Mouse (Mus musculus): ENCODE measurements at regions not wholly inside any gene's neighbourhood (a gene's known extent, or its start where the extent isn't known, plus 50 kb on each side); places are given as distances from the start of the nearest gene placed in this dataset.

GRCm38 (mm10) chr3:40002838-40003237, 528.2 kb upstream of the Intu start:
- DNase-seq (ENCODE audit: low read depth, low spot score) (no peak), ATAC-seq (no peak)
- POLR2A ChIA-PET, result no interaction called here
- CTCF ChIA-PET, result no interaction called here
- TF ChIP-seq CTCF (IDR thresholded peaks at IDR 0.05), result no peak
- in situ Hi-C loops (cut with MboI; ENCODE audit: low pct_unique_long_range_greater_than_20kb), result loop anchor here (5.0 kb wide), 1 partner anchor 1116 kb away; the partner anchor contains the start of gene Fat4
- H3K27me3 ChIP-seq, result no peaks in the 10 kb centered on the region

GRCm38 (mm10) chr3:40010051-40010450, 521.0 kb upstream of the Intu start:
- ChIA-PET POLR2A (no interaction called here), CTCF (interaction anchor here (0.7 to 2.5 kb wide), 2 partner anchors 9 to 10 kb away, joined by 3 to 9 read pairs; no protein-coding TSS in a partner anchor)

GRCm38 (mm10) chr3:40021682-40022081, 509.4 kb upstream of the Intu start:
- DNase-seq (ENCODE audit: low read depth, low spot score) (no peak), ATAC-seq (no peak)
- ChIA-PET CTCF (interaction anchor here (0.6 to 1.4 kb wide), 4 partner anchors 9 to 26 kb away, joined by 3 to 4 read pairs (median 3); no protein-coding TSS in a partner anchor), POLR2A (no interaction called here)
- TF ChIP-seq CTCF (IDR thresholded peaks at IDR 0.05), result no peak
- peaks cover 3% of the 10 kb centered on the region for H3K27me3 ChIP-seq
- in situ Hi-C loops (cut with MboI; ENCODE audit: low pct_unique_long_range_greater_than_20kb), result no loop called here

More at GRCm38 (mm10) chr3:40010051-40010450, 521.0 kb upstream of the Intu start:
- DNase-seq (ENCODE audit: low read depth, low spot score), result no peak
- H3K27me3 ChIP-seq, result peaks cover 4% of the 10 kb centered on the region
- in situ Hi-C loops (cut with MboI; ENCODE audit: low pct_unique_long_range_greater_than_20kb), result no loop called here
- ATAC-seq, result no peak
- no peak for TF ChIP-seq CTCF (IDR thresholded peaks at IDR 0.05)

GRCm38 (mm10) chr3:40027713-40028112, 503.4 kb upstream of the Intu start:
- TF ChIP-seq CTCF (IDR thresholded peaks at IDR 0.05), result no peak
- ChIA-PET POLR2A (interaction anchor here (0.9 kb wide), 1 partner anchor 30 kb away, joined by 3 read pairs; no protein-coding TSS in a partner anchor), CTCF (no interaction called here)
- ATAC-seq (no peak), DNase-seq (ENCODE audit: low read depth, low spot score) (no peak)
- H3K27me3 ChIP-seq, result peaks cover 3% of the 10 kb centered on the region
- in situ Hi-C loops (cut with MboI; ENCODE audit: low pct_unique_long_range_greater_than_20kb), result no loop called here

- no peaks in the 10 kb centered on the region for H3K27me3 ChIP-seq
- no peak for DNase-seq (ENCODE audit: low read depth, low spot score)
- TF ChIP-seq CTCF (IDR thresholded peaks at IDR 0.05), result no peak
- POLR2A ChIA-PET, result no interaction called here
- CTCF ChIA-PET, result no interaction called here
- ATAC-seq, result no peak
- in situ Hi-C loops (cut with MboI; ENCODE audit: low pct_unique_long_range_greater_than_20kb), result no loop called here
These were observed 494.9 kb upstream of the Intu start for GRCm38 (mm10) chr3:40036177-40036576.

GRCm38 (mm10) chr3:40049721-40050120, 481.4 kb upstream of the Intu start:
- TF ChIP-seq CTCF (IDR thresholded peaks at IDR 0.05), result no peak
- no peak for DNase-seq (ENCODE audit: low read depth, low spot score)
- H3K27me3 ChIP-seq, result no peaks in the 10 kb centered on the region
- no peak for ATAC-seq
- CTCF ChIA-PET, result interaction anchor here (1.1 to 1.3 kb wide), 2 partner anchors 21 to 24 kb away, joined by 3 read pairs; no protein-coding TSS in a partner anchor
- in situ Hi-C loops (cut with MboI; ENCODE audit: low pct_unique_long_range_greater_than_20kb), result no loop called here
- POLR2A ChIA-PET, result no interaction called here

- no peak for TF ChIP-seq CTCF (IDR thresholded peaks at IDR 0.05)
- DNase-seq (ENCODE audit: low read depth, low spot score) (no peak), ATAC-seq (no peak)
- ChIA-PET POLR2A (no interaction called here), CTCF (no interaction called here)
- in situ Hi-C loops (cut with MboI; ENCODE audit: low pct_unique_long_range_greater_than_20kb), result no loop called here
- no peaks in the 10 kb centered on the region for H3K27me3 ChIP-seq
These were observed 472.8 kb upstream of the Intu start for GRCm38 (mm10) chr3:40058281-40058680.

- TF ChIP-seq CTCF (IDR thresholded peaks at IDR 0.05), result no peak
- DNase-seq (ENCODE audit: low read depth, low spot score) (no peak), ATAC-seq (peak; percentile 23)
- H3K27me3 ChIP-seq, result no peaks in the 10 kb centered on the region
- CTCF ChIA-PET, result interaction anchor here (1.0 to 1.4 kb wide), 2 partner anchors 12 to 95 kb away, joined by 3 to 4 read pairs; no protein-coding TSS in a partner anchor
- POLR2A ChIA-PET, result no interaction called here
- in situ Hi-C loops (cut with MboI; ENCODE audit: low pct_unique_long_range_greater_than_20kb), result no loop called here
These were observed 472.2 kb upstream of the Intu start for GRCm38 (mm10) chr3:40058719-40059420.

- no peak for DNase-seq (ENCODE audit: low read depth, low spot score)
- no peak for ATAC-seq
- in situ Hi-C loops (cut with MboI; ENCODE audit: low pct_unique_long_range_greater_than_20kb), result no loop called here
- ChIA-PET CTCF (interaction anchor here (1.6 kb wide), 1 partner anchor 23 kb away, joined by 4 read pairs; no protein-coding TSS in a partner anchor), POLR2A (no interaction called here)
- no peak for TF ChIP-seq CTCF (IDR thresholded peaks at IDR 0.05)
- H3K27me3 ChIP-seq, result no peaks in the 10 kb centered on the region
These were observed 460.9 kb upstream of the Intu start for GRCm38 (mm10) chr3:40070137-40070667.

GRCm38 (mm10) chr3:40076824-40077223, 454.3 kb upstream of the Intu start:
- in situ Hi-C loops (cut with MboI; ENCODE audit: low pct_unique_long_range_greater_than_20kb), result no loop called here
- no peak for ATAC-seq
- POLR2A ChIA-PET, result no interaction called here
- no peak for TF ChIP-seq CTCF (IDR thresholded peaks at IDR 0.05)
- DNase-seq (ENCODE audit: low read depth, low spot score), result no peak
- CTCF ChIA-PET, result no interaction called here
- H3K27me3 ChIP-seq, result no peaks in the 10 kb centered on the region

- in situ Hi-C loops (cut with MboI; ENCODE audit: low pct_unique_long_range_greater_than_20kb), result no loop called here
- H3K27me3 ChIP-seq, result no peaks in the 10 kb centered on the region
- CTCF ChIA-PET, result no interaction called here
- ATAC-seq, result no peak
- no peak for DNase-seq (ENCODE audit: low read depth, low spot score)
- POLR2A ChIA-PET, result no interaction called here
- TF ChIP-seq CTCF (IDR thresholded peaks at IDR 0.05), result no peak
These were observed 446.0 kb upstream of the Intu start for GRCm38 (mm10) chr3:40085116-40085515.

Measured in Patski (cell line).